ENCODE assay signal across 8 mouse cellular contexts in genomic region chr5:114979250-114980121, GRCm38 (mm10). TPM values are rescaled to one million over a fixed set of nuclear protein-coding genes. Genes with fewer than 3 reads are reported as not detected.
DNase-seq lines count a peak whose midpoint lies in the region; ATAC-seq and TF ChIP-seq lines count a peak whose summit lies in the region.

No protein-coding gene starts in this region.

- peak overlapping the region; percentile 94 for H3K4me2 ChIP-seq in heart, embryonic 15.5 days
- H3K4me2 ChIP-seq in liver, embryonic 13.5 days: peak overlapping the region; percentile 86
- peak overlapping the region; percentile 69 for H3K4me2 ChIP-seq in stomach, embryonic 14.5 days (replicated peaks; ENCODE audit: low read depth, low read length)

- peak overlapping the region; percentile 73 for H3K4me3 ChIP-seq in E14TG2a.4 (replicated peaks; ENCODE audit: low read length)
- H3K4me3 ChIP-seq in forebrain, embryonic 10.5 days: peak overlapping the region; percentile 54
- H3K4me3 ChIP-seq in heart, embryonic 15.5 days: peak overlapping the region; percentile 55
- H3K4me3 ChIP-seq in liver, embryonic 13.5 days (replicated peaks): peak overlapping the region; percentile 64
- H3K4me3 ChIP-seq in stomach, embryonic 14.5 days (ENCODE audit: low read depth, low read length): peak overlapping the region; percentile 30

- no peaks in the 10 kb centered on the region for H3K36me3 ChIP-seq in E14TG2a.4 (ENCODE audit: insufficient read depth, low read length)
- no peaks in the 10 kb centered on the region for H3K36me3 ChIP-seq in forebrain, embryonic 10.5 days (replicated peaks)
- no peaks in the 10 kb centered on the region for H3K36me3 ChIP-seq in heart, embryonic 15.5 days
- H3K36me3 ChIP-seq in liver, embryonic 13.5 days: no peaks in the 10 kb centered on the region
- H3K36me3 ChIP-seq in stomach, embryonic 14.5 days (ENCODE audit: control insufficient read depth, insufficient read depth, low read length): no peaks in the 10 kb centered on the region

- WGBS in forebrain, embryonic 10.5 days: 7% methylated on average over 32 of the region's 32 CpGs
- WGBS in heart, embryonic 15.5 days: 2% methylated on average over 32 of the region's 32 CpGs
- WGBS in liver, embryonic 13.5 days (ENCODE audit: insufficient replicate concordance): 1% methylated on average over 32 of the region's 32 CpGs
- 7% methylated on average over 32 of the region's 32 CpGs for WGBS in stomach, embryonic 14.5 days

- peak; percentile 47; the same call in 1 of the 2 replicates for ATAC-seq in heart, embryonic 15.5 days (replicated peaks; ENCODE audit: insufficient number of reproducible peaks, insufficient read depth, low FRiP score, low read depth)
- peak; percentile 92 for ATAC-seq in liver, embryonic 13.5 days (ENCODE audit: low read depth)
- ATAC-seq in stomach, embryonic 14.5 days (ENCODE audit: insufficient number of reproducible peaks, insufficient read depth, low FRiP score, low read depth): peak; percentile 59; the same call in 1 of the 2 replicates

- H3K9me3 ChIP-seq in E14TG2a.4 (ENCODE audit: low read length): no peaks in the 10 kb centered on the region
- H3K9me3 ChIP-seq in forebrain, embryonic 10.5 days: no peaks in the 10 kb centered on the region
- H3K9me3 ChIP-seq in heart, embryonic 15.5 days (replicated peaks): no peaks in the 10 kb centered on the region
- no peaks in the 10 kb centered on the region for H3K9me3 ChIP-seq in liver, embryonic 13.5 days (replicated peaks)
- no peaks in the 10 kb centered on the region for H3K9me3 ChIP-seq in stomach, embryonic 14.5 days (ENCODE audit: control insufficient read depth, low read depth, low read length)

- DNase-seq in c-Kit-positive CD71-negative TER-119-negative erythroid progenitor cells, embryonic 14.5 days (ENCODE audit: low read depth): peak; percentile 45
- DNase-seq in forebrain, embryonic 10.5 days (ENCODE audit: extremely low spot score, low spot score): peak; percentile 78
- DNase-seq in kidney, postnatal 14 days: peak; percentile 82
- peak; percentile 77 for DNase-seq in liver, embryonic 13.5 days
- DNase-seq in natural killer cell, adult 2 months (ENCODE audit: low spot score in 2 of 2): peak; percentile 57 to 63

- no peaks in the 10 kb centered on the region for H3K27me3 ChIP-seq in E14TG2a.4 (ENCODE audit: insufficient read depth, low read length)
- H3K27me3 ChIP-seq in forebrain, embryonic 10.5 days (ENCODE audit: poor library complexity, severe bottlenecking): peaks cover 3% of the 10 kb centered on the region; the same call in 1 of the 2 replicates
- H3K27me3 ChIP-seq in heart, embryonic 15.5 days: no peaks in the 10 kb centered on the region
- H3K27me3 ChIP-seq in liver, embryonic 13.5 days: no peaks in the 10 kb centered on the region
- no peaks in the 10 kb centered on the region for H3K27me3 ChIP-seq in stomach, embryonic 14.5 days (ENCODE audit: control insufficient read depth, insufficient read depth, low read length)

- H3K27ac ChIP-seq in forebrain, embryonic 10.5 days: peak overlapping the region; percentile 71
- peak overlapping the region; percentile 16; the same call in 1 of the 2 replicates for H3K27ac ChIP-seq in heart, embryonic 15.5 days
- H3K27ac ChIP-seq in liver, embryonic 13.5 days: peak overlapping the region; percentile 94
- no peak overlapping the region for H3K27ac ChIP-seq in stomach, embryonic 14.5 days (ENCODE audit: low read length)

- TF ChIP-seq CTCF in E14TG2a.4 (conservative IDR thresholded peaks at IDR 0.05; ENCODE audit: low read length): peak; percentile 88

- H3K9ac ChIP-seq in heart, embryonic 15.5 days: peak overlapping the region; percentile 51
- peak overlapping the region; percentile 73 for H3K9ac ChIP-seq in liver, embryonic 13.5 days
- no peak overlapping the region for H3K9ac ChIP-seq in stomach, embryonic 14.5 days (replicated peaks; ENCODE audit: low read depth, low read length)

- peaks cover 30% of the 10 kb centered on the region for H3K4me1 ChIP-seq in E14TG2a.4 (replicated peaks; ENCODE audit: low read depth, low read length)
- H3K4me1 ChIP-seq in forebrain, embryonic 10.5 days: peaks cover 18% of the 10 kb centered on the region
- peaks cover 12% of the 10 kb centered on the region for H3K4me1 ChIP-seq in heart, embryonic 15.5 days (replicated peaks)
- peaks cover 46% of the 10 kb centered on the region for H3K4me1 ChIP-seq in liver, embryonic 13.5 days (replicated peaks)
- no peaks in the 10 kb centered on the region for H3K4me1 ChIP-seq in stomach, embryonic 14.5 days (ENCODE audit: control insufficient read depth, insufficient read depth, low read length)

RNA-seq across cellular contexts. Expression of gene Hnf1a, which starts 8.6 kb away (rescaled TPM):
- not detected in 2 replicates for polyA plus RNA-seq in forebrain, embryonic 10.5 days (2016; fragmentation: Nextera tagmentation; extraction: Ambion mirVana)
- polyA plus RNA-seq in heart, embryonic 15.5 days (2015; fragmentation: Nextera tagmentation; extraction: Ambion mirVana): 0.15 and 0.39 TPM in 2 replicates
- 2.4 and 2.9 TPM in 2 replicates for polyA plus RNA-seq in liver, embryonic 13.5 days (2015; fragmentation: Nextera tagmentation; extraction: Ambion mirVana)
- polyA plus RNA-seq in stomach, embryonic 14.5 days (2014; fragmentation: Nextera tagmentation; extraction: Ambion mirVana): 7.1 and 7.7 TPM in 2 replicates

RNA-seq across cellular contexts. Expression of gene Sppl3, which starts 31.5 kb away (rescaled TPM):
- 11.8 and 13.3 TPM in 2 replicates for polyA plus RNA-seq in forebrain, embryonic 10.5 days (2016; fragmentation: Nextera tagmentation; extraction: Ambion mirVana)
- 17.8 and 22.4 TPM in 2 replicates for polyA plus RNA-seq in heart, embryonic 15.5 days (2015; fragmentation: Nextera tagmentation; extraction: Ambion mirVana)
- polyA plus RNA-seq in liver, embryonic 13.5 days (2015; fragmentation: Nextera tagmentation; extraction: Ambion mirVana): 4.2 and 4.7 TPM in 2 replicates
- 27.6 and 27.7 TPM in 2 replicates for polyA plus RNA-seq in stomach, embryonic 14.5 days (2014; fragmentation: Nextera tagmentation; extraction: Ambion mirVana)

RNA-seq across cellular contexts. Expression of gene 2210016L21Rik, which starts 37.5 kb away (rescaled TPM):
- 41.5 and 43.3 TPM in 2 replicates for polyA plus RNA-seq in forebrain, embryonic 10.5 days (2016; fragmentation: Nextera tagmentation; extraction: Ambion mirVana)
- polyA plus RNA-seq in heart, embryonic 15.5 days (2015; fragmentation: Nextera tagmentation; extraction: Ambion mirVana): 36.0 and 40.0 TPM in 2 replicates
- polyA plus RNA-seq in liver, embryonic 13.5 days (2015; fragmentation: Nextera tagmentation; extraction: Ambion mirVana): 22.2 and 24.6 TPM in 2 replicates
- polyA plus RNA-seq in stomach, embryonic 14.5 days (2014; fragmentation: Nextera tagmentation; extraction: Ambion mirVana): 51.8 and 54.6 TPM in 2 replicates

RNA-seq across cellular contexts. Expression of gene Oasl1, which starts 56.4 kb away (rescaled TPM):
- polyA plus RNA-seq in forebrain, embryonic 10.5 days (2016; fragmentation: Nextera tagmentation; extraction: Ambion mirVana): not detected in 2 replicates
- 0.63 and 0.91 TPM in 2 replicates for polyA plus RNA-seq in heart, embryonic 15.5 days (2015; fragmentation: Nextera tagmentation; extraction: Ambion mirVana)
- 0.52 and 0.54 TPM in 2 replicates for polyA plus RNA-seq in liver, embryonic 13.5 days (2015; fragmentation: Nextera tagmentation; extraction: Ambion mirVana)
- polyA plus RNA-seq in stomach, embryonic 14.5 days (2014; fragmentation: Nextera tagmentation; extraction: Ambion mirVana): 0.57 and 0.75 TPM in 2 replicates
